Mouse (Mus musculus): ENCODE measurements at regions not wholly inside any gene's neighbourhood (a gene's known extent, or its start where the extent isn't known, plus 50 kb on each side); places are given as distances from the start of the nearest gene placed in this dataset.
"Not testable (repeated sequence)": the region's sequence is repeated elsewhere in the genome, so short reads cannot be mapped to it uniquely, and the experiment has no call there.

DNA sequence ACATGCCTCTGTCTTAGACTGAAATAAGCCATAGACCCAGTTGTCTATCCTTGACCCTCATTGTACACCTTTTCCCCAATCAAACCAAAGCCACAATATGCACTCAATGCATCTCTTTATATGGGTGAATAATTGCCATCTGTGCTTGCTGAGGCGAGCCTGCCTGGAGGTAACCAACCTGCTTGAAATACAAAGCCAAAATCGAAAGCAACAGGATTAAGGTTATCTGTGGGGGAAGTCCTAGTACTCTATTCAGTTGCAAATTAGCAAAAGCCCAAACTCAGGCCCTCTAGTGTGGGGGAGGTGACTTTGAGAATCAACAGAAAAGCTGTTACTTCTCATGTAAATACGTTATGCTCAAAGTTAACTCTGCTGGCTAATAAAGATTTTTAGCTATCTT, 246.2 kb upstream of the Fundc1 start:
- DNase-seq: no peak
- intact Hi-C loops (cut with DNase I): no loop called here

DNA sequence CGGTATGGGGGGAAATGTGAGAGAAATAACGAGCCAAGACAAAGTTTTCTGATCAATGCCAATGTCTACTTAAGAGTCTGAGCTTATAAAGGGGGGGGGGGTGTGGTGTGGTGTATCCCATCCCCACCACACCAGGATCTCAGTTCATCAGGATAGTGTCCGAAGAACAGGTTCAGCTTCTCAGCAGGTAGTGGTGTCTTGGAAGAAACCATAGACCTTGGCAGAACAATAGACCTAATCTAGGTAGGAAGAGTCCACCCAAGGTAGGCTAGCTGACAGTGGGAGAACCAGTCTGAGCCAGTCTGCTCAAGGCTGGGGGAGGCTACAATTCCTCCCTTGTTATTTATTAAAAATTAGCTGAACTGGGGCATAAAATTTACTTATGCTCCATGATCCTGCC, 245.5 kb upstream of the Fundc1 start:
- intact Hi-C loops (cut with DNase I): no loop called here
- DNase-seq: no peak

DNA sequence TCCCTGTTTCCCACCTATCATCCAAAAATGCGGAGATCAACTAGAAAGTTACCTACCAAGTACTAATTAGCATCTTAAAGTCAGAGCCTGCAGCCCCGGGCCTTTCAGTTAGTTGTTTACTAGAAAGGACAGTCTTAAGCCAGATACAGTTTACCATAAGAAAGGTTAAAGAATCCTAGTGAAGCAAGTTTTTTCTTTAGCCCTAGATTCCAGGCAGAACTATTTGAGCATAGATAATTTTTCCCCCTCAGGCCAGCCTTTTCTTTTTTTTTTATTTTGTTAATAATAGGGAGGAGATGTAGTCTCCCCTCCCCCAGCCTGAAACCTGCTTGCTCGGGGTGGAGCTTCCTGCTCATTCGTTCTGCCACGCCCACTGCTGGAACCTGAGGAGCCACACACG, 215.9 kb upstream of the Fundc1 start:
- intact Hi-C loops (cut with DNase I); DNase-seq: not testable (repeated sequence)

DNA sequence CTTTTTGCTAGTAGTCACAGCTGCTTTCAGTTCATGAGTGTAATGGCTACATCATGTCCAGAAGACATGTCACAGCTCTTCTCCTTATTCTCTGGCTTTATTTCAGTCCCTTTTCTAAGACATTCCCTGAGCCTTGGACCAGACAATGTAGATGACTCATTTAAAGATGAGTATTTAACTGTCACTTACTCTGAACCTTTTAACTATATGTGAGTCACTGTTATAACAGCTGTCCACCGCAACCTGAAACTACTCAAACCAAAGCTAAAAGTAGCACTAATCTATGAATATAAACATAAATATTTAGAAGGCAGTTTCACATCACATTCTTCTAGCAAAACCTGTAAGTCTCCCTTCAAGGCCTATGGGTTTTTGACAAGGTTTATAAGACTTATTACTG, 203.8 kb upstream of the Fundc1 start:
- no peak for DNase-seq
- intact Hi-C loops (cut with DNase I): no loop called here

DNA sequence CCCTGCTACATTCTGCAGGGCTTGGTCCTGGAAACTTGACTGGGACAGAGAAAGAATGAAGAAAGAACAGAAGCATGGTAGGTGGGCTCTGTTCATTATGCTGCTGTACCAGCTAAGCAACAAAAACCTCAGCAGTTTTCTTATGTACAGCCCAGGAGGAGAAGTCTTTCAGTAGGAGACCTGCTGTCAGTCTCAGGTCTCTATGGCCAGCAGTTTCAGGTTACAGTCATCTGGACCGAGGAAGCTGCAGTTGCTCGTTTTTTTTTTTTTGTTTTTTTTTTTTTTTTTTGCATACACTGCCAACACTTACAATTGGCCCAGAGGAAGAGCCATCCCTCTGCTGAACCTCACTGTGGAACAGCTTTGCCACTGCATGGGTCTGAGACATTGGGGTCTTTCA, 180.7 kb upstream of the Fundc1 start:
- intact Hi-C loops (cut with DNase I): no loop called here
- no peak for DNase-seq

DNA sequence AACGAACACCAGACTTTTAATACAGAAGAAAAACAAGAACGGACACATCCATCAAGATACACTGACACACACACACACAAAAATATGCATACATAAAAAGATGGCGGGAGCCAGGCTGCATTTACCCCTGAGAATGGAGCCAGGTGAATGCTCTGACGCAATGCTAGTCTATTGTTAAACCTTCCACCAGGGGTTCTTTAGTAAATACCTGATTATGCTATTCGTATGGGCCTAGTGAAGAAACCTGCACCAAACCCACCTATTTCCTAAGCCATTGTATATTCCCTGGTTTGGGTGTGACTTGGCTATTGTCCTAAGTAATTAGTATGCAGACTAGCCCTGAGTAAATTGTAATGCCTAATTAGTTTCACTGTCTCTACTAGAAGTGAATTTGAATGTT, 179.3 kb upstream of the Fundc1 start:
- intact Hi-C loops (cut with DNase I): no loop called here
- DNase-seq: no peak

DNA sequence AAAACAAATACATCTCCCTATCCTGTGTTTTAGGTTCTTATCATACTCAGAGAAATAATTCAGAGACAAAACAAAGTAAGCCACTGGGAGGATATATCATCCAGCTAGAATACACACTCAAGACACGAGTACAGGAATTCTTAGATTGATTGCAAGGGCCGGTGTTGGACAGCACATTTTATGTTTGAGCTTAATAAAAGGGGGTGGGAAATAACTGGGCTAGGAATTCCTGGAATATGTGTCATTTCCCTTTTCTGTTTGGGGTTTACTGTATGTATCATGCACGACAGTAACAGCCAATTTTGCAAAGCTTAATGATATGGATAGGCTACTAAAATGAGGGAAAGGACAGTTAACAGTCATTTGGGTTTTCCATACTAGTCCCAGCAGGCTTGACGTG, 158.1 kb upstream of the Fundc1 start:
- no peak for DNase-seq
- intact Hi-C loops (cut with DNase I): loop anchor here (10.0 kb wide), 1 partner anchor 835 kb away; no protein-coding TSS in a partner anchor

DNA sequence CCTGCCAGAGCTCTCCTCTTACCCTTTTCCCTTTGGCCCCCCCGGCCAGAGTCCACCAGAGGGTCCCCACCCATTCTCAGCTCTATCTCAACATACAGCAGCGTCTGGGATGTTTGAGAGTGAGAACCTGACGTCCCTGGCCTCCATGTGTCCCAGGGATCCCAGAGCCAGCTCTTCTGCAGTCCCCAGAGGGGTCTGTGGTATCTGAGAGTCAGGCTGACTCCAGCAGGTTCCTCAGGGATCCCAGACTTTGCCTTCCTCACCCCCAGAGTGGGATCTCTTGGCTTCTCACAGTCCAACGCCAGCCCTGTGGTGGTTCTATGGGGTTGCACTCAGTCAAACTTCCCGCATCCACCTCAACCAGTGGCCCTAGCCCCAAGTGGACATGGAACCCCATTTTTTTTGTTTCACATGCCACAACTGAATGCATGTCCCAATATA, 153.7 kb upstream of the Fundc1 start:
- no peak for DNase-seq
- intact Hi-C loops (cut with DNase I): no loop called here

DNA sequence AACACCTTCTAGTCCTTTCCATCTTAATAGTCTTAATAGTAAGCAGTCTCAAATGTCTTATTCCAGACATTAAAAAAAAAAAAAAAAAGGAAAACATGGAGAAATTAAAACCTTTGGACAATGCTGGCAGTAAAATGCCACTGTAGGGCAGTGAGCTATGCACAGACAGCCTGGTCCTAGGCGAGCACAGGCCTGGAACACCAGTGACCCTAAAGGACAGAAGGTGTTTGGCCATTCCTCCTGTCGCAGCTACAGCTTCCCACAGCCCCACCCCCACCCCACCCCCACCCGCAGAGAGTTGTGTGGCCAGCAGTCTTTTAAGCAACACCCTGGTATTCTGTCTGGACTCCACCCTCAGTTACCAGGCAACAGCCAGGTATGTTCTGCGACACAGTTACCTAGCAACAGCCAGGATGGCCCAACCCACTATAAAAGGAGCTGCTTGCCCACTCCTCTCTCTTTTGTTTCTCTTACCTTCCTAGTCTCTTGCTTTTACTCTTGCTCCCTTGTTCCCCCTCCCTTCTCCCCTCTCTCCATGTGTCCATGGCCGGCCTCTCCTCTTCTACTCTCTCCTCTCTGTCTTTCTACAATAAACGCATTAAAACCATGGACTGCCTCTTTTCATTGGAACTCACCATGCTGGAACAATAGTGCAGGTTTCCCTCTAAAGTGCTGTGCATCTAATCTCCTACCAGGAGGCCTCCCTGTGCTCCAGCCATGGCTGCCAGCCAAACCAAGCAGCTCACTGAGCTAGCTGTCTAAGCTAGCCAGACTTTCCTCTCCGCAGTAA, 153.1 kb upstream of the Fundc1 start:
- peak in 1 of 2 experiments; percentile 1 for DNase-seq
- intact Hi-C loops (cut with DNase I): no loop called here

DNA sequence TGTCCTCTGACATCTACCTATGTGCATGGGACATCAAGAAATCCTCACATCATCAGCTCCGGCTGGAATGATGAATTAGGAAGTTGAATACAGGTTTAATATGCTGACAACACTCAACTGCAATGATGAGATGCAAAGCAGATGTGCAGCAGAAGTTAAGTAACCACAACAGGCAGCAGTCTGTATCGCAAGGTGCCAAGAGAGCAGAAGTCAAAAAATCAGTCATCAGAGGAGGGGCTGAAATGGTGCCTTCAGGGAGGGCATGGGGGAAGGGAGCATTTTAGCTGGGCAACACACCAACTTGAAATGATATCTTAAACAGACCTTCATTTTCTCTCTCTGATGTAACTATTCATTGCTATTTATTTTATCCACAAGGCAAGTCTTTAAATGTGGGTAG, 152.3 kb upstream of the Fundc1 start:
- DNase-seq: no peak
- intact Hi-C loops (cut with DNase I): no loop called here

DNA sequence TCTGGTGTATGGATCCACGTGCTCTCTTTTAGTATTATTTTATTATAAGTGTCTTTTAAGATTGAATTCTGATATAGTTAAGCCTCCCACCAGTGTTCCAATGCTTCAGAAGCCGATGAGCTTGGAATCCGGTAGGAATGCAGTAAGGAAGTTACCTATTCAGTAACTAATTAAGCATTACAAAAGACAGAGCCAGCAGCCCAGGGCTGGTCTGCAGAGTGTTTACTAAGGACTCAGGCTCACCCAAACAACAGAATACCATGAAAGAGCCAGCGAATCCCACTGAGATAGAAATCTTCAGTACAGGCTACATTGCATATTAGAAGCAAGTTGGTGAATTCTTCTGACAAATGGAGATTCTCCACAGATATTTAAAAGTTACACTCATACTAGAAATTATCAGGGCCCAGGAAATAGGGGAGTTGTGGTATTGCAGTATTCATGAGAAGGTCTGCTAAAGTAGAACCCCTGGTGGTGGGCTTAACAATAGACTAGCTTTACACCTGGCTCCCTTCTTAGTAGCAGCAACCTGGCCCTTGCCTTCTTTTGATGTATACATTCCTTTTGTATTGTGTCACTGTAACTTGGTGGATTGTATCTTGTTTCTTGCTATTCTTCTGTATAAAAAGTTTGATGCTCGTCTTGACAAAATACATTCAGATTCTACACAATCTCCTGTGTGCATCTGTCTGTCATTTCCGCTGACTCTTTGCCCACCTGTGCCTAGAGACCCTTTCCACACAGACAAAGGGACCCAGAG, 149.9 kb upstream of the Fundc1 start:
- not testable (repeated sequence) for DNase-seq

DNA sequence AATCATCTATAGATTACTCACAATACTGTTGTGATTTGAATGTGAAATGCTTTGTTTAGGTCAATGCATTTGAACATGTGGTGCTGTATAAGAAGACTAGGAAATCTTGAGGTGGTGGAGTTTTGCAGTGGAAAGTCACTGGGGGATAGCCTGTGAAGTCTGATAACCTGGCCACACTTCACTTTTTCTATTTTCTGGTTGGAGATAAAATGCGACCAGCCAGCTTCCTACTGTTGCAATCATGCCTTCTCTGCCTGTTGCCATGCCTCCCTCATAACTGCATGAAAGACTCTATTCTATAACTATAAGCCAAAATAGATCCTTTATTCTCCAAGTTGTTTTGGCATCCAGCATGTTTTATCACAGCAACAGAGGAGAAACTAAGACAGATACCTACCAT, 142.4 kb upstream of the Fundc1 start:
- intact Hi-C loops (cut with DNase I): no loop called here
- no peak for DNase-seq

More for the DNA sequence above, 149.9 kb upstream of the Fundc1 start:
- intact Hi-C loops (cut with DNase I): not testable (repeated sequence)

DNA sequence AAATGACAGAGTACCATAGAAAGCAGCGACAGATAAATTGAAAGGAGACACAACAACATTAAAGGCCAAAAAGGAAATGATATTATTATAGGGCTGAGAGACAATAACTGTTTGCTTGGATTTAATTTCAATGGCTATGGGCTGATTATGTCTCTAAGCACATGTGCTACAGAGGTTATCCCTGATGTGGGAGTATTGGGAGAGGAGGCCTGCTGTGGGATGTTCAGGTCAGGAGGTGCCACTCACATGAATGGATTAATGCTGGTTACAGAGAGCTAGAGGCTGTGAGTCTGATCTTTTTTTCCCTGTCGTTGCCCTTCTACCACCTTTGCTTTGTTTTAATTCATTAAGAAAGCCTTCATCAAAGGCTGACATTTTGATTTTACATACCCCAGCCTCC, 140.8 kb upstream of the Fundc1 start:
- DNase-seq: no peak
- intact Hi-C loops (cut with DNase I): no loop called here

DNA sequence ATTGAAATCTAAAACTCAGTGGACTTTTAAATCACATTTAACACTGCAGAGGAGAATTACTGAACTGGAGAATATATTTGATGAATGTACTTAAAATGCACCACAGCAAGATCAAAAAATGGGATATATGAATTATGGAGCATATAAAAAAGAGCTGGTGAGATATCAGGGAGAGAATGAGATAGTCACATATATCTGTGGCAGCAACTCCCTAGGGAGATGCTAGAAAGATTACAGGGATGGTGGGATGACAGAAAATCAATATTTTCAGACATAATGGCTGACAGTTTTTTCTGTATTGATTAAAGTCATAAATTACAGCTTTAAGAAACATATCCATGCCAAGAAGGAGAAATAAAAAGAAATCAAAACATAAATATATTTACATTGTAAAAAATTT, 140.3 kb upstream of the Fundc1 start:
- DNase-seq: no peak
- intact Hi-C loops (cut with DNase I): no loop called here
